Mouse (Mus musculus) ovary, adult 18-20 months (tissue): ENCODE results near the gene Supt16.

Source experiments
- DNase-seq: peaks from one replicate; pipeline ENCODE4 v3.0.0; 2022; ENCODE audit warnings: low spot score, mixed read lengths

The Supt16 gene

GRCm38 (mm10) chr14:52146540-52146939 lies 50.7 kb downstream of the Supt16 start:
- no peak for DNase-seq

GRCm38 (mm10) chr14:52144165-52144564 lies 53.1 kb downstream of the Supt16 start:
- DNase-seq, result no peak

- DNase-seq, result no peak
Measured at GRCm38 (mm10) chr14:52141445-52142127, 55.6 kb downstream of the Supt16 start.

GRCm38 (mm10) chr14:52140577-52141444 lies 56.4 kb downstream of the Supt16 start:
- no peak for DNase-seq

- DNase-seq, result no peak
Measured at GRCm38 (mm10) chr14:52133584-52133983, 63.6 kb downstream of the Supt16 start.

- DNase-seq, result no peak
Measured at GRCm38 (mm10) chr14:52124636-52125035, 72.6 kb downstream of the Supt16 start.

GRCm38 (mm10) chr14:52123918-52124317 lies 73.3 kb downstream of the Supt16 start:
- DNase-seq, result no peak

GRCm38 (mm10) chr14:52120169-52120568 lies 77.0 kb downstream of the Supt16 start:
- DNase-seq, result no peak

GRCm38 (mm10) chr14:52118823-52119608 lies 78.2 kb downstream of the Supt16 start:
- peak; percentile 15 for DNase-seq

GRCm38 (mm10) chr14:52118456-52118822 lies 78.8 kb downstream of the Supt16 start:
- no peak for DNase-seq

- no peak for DNase-seq
Measured at GRCm38 (mm10) chr14:52117241-52117640, 80.0 kb downstream of the Supt16 start.

- no peak for DNase-seq
Measured at GRCm38 (mm10) chr14:52114101-52114500, 83.1 kb downstream of the Supt16 start.
